Mouse (Mus musculus) hindbrain, postnatal 0 days (tissue): ENCODE data around the gene Defb29. TPM values are rescaled to one million over a fixed set of nuclear protein-coding genes. Genes with fewer than 3 reads are reported as not detected.
A peak's percentile ranks its signal among the peaks of the same experiment; 100 is the strongest.

Experiments used
- ATAC-seq: fragments of 200-750 bp; cut with Nextera tagmentation; 2 replicates; pipeline ENCODE4 v1.8.0; 2017; ENCODE audit warnings: mild to moderate bottlenecking, moderate TSS enrichment, moderate library complexity
- DNase-seq: peaks from one replicate; pipeline ENCODE4 v3.0.0-alpha.2; 2015; ENCODE audit warnings: low spot score
- H3K27ac ChIP-seq: fragments of 300-500 bp; sonication (generic); 2 replicates; pipeline ENCODE4 v1.5.1; 2014; ENCODE audit warnings: mild to moderate bottlenecking
- H3K27me3 ChIP-seq: fragments of 300-500 bp; sonication (generic); 2 replicates; pipeline ENCODE4 v1.6.1; 2014; ENCODE audit warnings: low read length, mixed read lengths; ENCODE audit not compliant: insufficient read depth
- H3K36me3 ChIP-seq: fragments of 300-500 bp; sonication (generic); 2 replicates; pipeline ENCODE4 v1.6.1; 2014; ENCODE audit warnings: low read length, mixed read lengths; ENCODE audit not compliant: insufficient read depth
- H3K4me1 ChIP-seq: fragments of 300-500 bp; sonication (generic); 2 replicates; pipeline ENCODE4 v1.6.1; 2014; ENCODE audit warnings: antibody characterized with exemption, low read length, mixed read lengths; ENCODE audit not compliant: insufficient read depth
- H3K4me2 ChIP-seq: fragments of 300-500 bp; sonication (generic); 2 replicates; pipeline ENCODE4 v1.6.1; 2014; ENCODE audit warnings: low read depth, mild to moderate bottlenecking, low read length, moderate library complexity, mixed read lengths
- H3K4me3 ChIP-seq: fragments of 300-500 bp; sonication (generic); 2 replicates; pipeline ENCODE4 v1.5.1; 2014; ENCODE audit warnings: low read length
- H3K9ac ChIP-seq: fragments of 300-500 bp; sonication (generic); replicated peaks from 2 replicates; pipeline ENCODE4 v1.6.1; 2014; ENCODE audit warnings: mild to moderate bottlenecking, low read length, moderate library complexity, mixed read lengths
- H3K9me3 ChIP-seq: fragments of 300-500 bp; sonication (generic); 2 replicates; pipeline ENCODE4 v1.6.1; 2016; ENCODE audit warnings: low read length, mixed read lengths
- CTCF ChIP-seq: IDR thresholded peaks from 2 replicates; pipeline ENCODE4 v1.5.1; 2016; ENCODE audit warnings: antibody characterized with exemption, control low read depth, low read depth
- WGBS: fragments of 180-500 bp; shearing (Covaris S2); extraction: QIAGEN DNeasy Blood & Tissue Kit; methylation state at CpG from one replicate; pipeline ENCODE4 v1.1.7; 2014; 5-methylcytosine and 5-hydroxymethylcytosine counted together
- polyA plus RNA-seq: library from polyadenylated mRNA; unstranded; fragments of >200 nt; fragmentation: Nextera tagmentation; extraction: Ambion mirVana; gene quantifications from 2 replicates; pipeline ENCODE4 v1.2.1, GENCODE M21; 2015
- total RNA-seq: library from RNA; depleted of rRNA; stranded (reverse); fragments of >200 nt; gene quantifications from 2 replicates; pipeline ENCODE4 v1.2.3, GENCODE M21; 2014; rRNA removed

The Defb29 gene
- total and polyA plus RNA-seq, 2 experiments from 2014 or later, result not detected

DNA sequence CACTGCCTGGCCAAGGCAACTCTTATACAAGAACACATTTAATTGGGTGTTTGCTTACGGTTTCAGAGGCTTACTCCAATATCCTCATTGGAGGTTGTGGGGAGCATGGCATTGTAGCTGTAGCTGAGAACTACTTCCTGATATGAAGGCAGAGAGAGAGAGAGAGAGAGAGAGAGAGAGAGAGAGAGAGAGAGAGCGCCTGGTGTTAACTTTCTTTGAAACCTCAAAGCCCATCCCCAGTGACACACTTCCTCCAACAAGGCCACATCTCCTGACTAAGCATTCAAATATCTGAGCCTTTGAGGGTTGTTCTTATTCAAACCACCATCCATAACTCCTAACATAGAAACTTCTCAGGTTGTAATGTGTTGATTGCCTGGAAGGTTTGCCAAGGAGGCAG, 35.9 kb downstream of the Defb29 start:
- TF ChIP-seq CTCF, result no peak
- no peak overlapping the region for H3K9ac ChIP-seq
- H3K27me3 ChIP-seq, result no peaks in the 10 kb centered on the region
- no peak overlapping the region for H3K27ac ChIP-seq
- H3K4me3 ChIP-seq, result no peak overlapping the region
- no peaks in the 10 kb centered on the region for H3K9me3 ChIP-seq
- DNase-seq, result no peak
- no peak overlapping the region for H3K4me2 ChIP-seq
- no peaks in the 10 kb centered on the region for H3K4me1 ChIP-seq
- WGBS, result 92% methylated on average over 2 of the region's 2 CpGs
- ATAC-seq, result no peak
- no peaks in the 10 kb centered on the region for H3K36me3 ChIP-seq

DNA sequence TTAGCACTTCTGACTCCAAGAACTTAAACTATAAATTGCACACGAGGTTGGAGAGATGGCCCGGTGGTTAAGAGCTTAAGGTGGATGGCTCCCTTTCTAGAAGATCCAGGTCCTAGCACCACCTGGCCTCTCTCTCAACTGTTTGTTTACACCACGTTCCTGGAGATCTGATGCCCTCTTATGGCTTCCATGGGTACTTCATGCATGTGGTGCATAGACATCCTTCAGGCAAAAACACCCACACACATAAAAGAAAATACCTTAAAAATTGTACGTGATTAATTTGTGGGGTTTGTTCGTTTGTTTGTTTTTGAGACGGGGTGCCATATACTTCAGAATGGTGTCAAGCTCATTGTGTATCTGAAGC, 39.1 kb downstream of the Defb29 start:
- ATAC-seq (no peak), DNase-seq (no peak)
- no peak overlapping the region for H3K27ac ChIP-seq
- no peak overlapping the region for H3K4me3 ChIP-seq
- no peaks in the 10 kb centered on the region for H3K4me1 ChIP-seq
- H3K9me3 ChIP-seq, result no peaks in the 10 kb centered on the region
- H3K36me3 ChIP-seq, result no peaks in the 10 kb centered on the region
- H3K4me2 ChIP-seq, result no peak overlapping the region
- no peaks in the 10 kb centered on the region for H3K27me3 ChIP-seq
- TF ChIP-seq CTCF, result 0 out of 2 replicates have a peak, but pooled peaks have one; percentile 11
- H3K9ac ChIP-seq, result no peak overlapping the region
- WGBS, result 83% methylated on average over 6 of the region's 6 CpGs

DNA sequence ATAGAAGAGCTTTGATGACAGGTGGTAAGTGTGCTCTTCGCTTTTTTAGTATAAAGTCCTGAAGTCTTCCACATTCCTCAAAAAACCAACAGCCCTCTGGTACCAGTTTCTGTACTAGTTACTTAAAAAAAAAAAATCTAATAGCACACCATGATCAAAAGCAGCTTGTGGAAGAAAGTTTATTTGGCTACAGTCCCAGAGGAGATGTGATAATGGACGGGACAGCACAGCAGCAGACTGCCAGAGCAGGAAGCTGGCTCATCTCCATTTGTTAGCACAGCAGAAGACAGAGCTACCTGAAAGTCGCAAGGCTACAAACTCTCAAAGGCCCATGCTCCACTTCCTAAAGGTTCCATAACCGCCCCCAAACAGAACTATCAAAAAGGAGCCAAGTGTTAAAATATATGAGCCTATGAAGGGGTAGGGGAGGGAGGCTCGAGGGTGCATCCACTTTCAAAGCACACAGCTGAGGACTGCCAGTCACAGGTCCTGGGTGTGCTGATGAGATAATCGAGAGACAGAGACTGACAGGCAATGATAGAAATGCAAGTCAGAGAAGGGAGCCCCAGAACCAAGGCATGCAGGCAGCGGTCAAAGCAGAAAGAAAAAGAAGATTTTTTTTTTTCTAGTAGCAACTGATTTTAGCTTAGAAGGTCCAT, 39.6 kb downstream of the Defb29 start:
- no peak overlapping the region for H3K4me3 ChIP-seq
- H3K9me3 ChIP-seq, result no peaks in the 10 kb centered on the region
- 69% methylated on average over 7 of the region's 7 CpGs for WGBS
- no peak for TF ChIP-seq CTCF
- DNase-seq (no peak), ATAC-seq (no peak)
- H3K27me3 ChIP-seq, result no peaks in the 10 kb centered on the region
- no peaks in the 10 kb centered on the region for H3K36me3 ChIP-seq
- no peak overlapping the region for H3K4me2 ChIP-seq
- no peak overlapping the region for H3K9ac ChIP-seq
- no peak overlapping the region for H3K27ac ChIP-seq
- H3K4me1 ChIP-seq, result no peaks in the 10 kb centered on the region

- DNase-seq (no peak), ATAC-seq (no peak)
- no peak overlapping the region for H3K27ac ChIP-seq
- 75% methylated on average over 6 of the region's 6 CpGs for WGBS
- H3K9me3 ChIP-seq, result no peaks in the 10 kb centered on the region
- H3K4me3 ChIP-seq, result no peak overlapping the region
- H3K4me1 ChIP-seq, result no peaks in the 10 kb centered on the region
- H3K27me3 ChIP-seq, result no peaks in the 10 kb centered on the region
- no peak overlapping the region for H3K9ac ChIP-seq
- H3K4me2 ChIP-seq, result no peak overlapping the region
- TF ChIP-seq CTCF, result no peak
- no peaks in the 10 kb centered on the region for H3K36me3 ChIP-seq
Measured at GRCm38 (mm10) chr2:152498020-152498419, 41.9 kb downstream of the Defb29 start.

GRCm38 (mm10) chr2:152493151-152493550, 46.7 kb downstream of the Defb29 start:
- no peak overlapping the region for H3K9ac ChIP-seq
- H3K4me3 ChIP-seq, result no peak overlapping the region
- no peaks in the 10 kb centered on the region for H3K4me1 ChIP-seq
- no peaks in the 10 kb centered on the region for H3K36me3 ChIP-seq
- TF ChIP-seq CTCF, result peak; percentile 8; the same call in 1 of the 2 replicates
- 73% methylated on average over 6 of the region's 6 CpGs for WGBS
- no peaks in the 10 kb centered on the region for H3K27me3 ChIP-seq
- no peak overlapping the region for H3K4me2 ChIP-seq
- ATAC-seq, result no peak
- no peaks in the 10 kb centered on the region for H3K9me3 ChIP-seq
- no peak overlapping the region for H3K27ac ChIP-seq
- DNase-seq, result no peak

DNA sequence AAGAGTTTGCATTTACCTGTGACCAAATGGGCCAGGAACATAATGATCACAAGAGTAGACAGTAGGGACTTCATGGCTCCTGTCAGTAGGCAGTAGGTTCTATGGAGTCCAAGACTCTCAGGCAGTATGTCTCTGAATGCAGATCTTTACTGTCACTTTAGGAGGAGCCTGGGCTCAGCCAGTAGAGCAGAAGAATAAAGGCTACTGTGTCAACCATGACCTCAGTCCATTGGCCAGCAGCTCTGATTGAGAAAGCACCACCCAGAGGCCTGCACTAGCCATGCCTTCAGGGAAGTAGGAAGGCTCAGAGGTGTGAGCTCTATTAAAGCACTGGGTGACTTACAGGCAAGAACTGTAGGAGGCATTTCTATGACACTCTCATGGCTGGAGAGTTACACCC, 49.9 kb downstream of the Defb29 start, which contains the start of gene Defb22:
Gene Defb22 (minus strand): TSS at position 101 of the 400 bp plus-strand sequence.
- H3K9ac ChIP-seq, result no peak within 1 kb of the TSS
- DNase-seq (no peak), ATAC-seq (no peak)
- no peak within 1 kb of the TSS for H3K27ac ChIP-seq
- no peak within 1 kb of the TSS for H3K4me3 ChIP-seq
- no peak within 1 kb of the TSS for H3K4me2 ChIP-seq
- H3K36me3 ChIP-seq, result no peaks in the 10 kb centered on the region
- H3K27me3 ChIP-seq, result no peaks in the 10 kb centered on the region
- H3K9me3 ChIP-seq, result no peaks in the 10 kb centered on the region
- no peak for TF ChIP-seq CTCF
- H3K4me1 ChIP-seq, result no peaks in the 10 kb centered on the region

Other genes starting within 250 kb of the Defb29 start
- gene Tbc1d20, start 246.3 kb downstream of the Defb29 start, total RNA-seq, result 44.5 and 48.8 TPM in 2 replicates
- gene Tbc1d20, start 246.3 kb downstream of the Defb29 start, polyA plus RNA-seq, result 27.5 and 27.7 TPM in 2 replicates
- 119 and 135 TPM in 2 replicates for gene Rbck1, start 207.4 kb downstream of the Defb29 start, total RNA-seq
- 77.9 and 81.6 TPM in 2 replicates for gene Rbck1, start 207.4 kb downstream of the Defb29 start, polyA plus RNA-seq
- 2.5 and 4.2 TPM in 2 replicates for gene Trib3, start 196.1 kb downstream of the Defb29 start, total RNA-seq
- gene Trib3, start 196.1 kb downstream of the Defb29 start, polyA plus RNA-seq, result 2.7 and 3.4 TPM in 2 replicates
- 64.5 and 72.2 TPM in 2 replicates for gene Nrsn2, start 163.5 kb downstream of the Defb29 start, total RNA-seq
- 83.8 and 91.3 TPM in 2 replicates for gene Nrsn2, start 163.5 kb downstream of the Defb29 start, polyA plus RNA-seq
- gene Sox12, start 142.0 kb downstream of the Defb29 start, total RNA-seq, result 49.7 and 50.2 TPM in 2 replicates
- 9.7 and 10.1 TPM in 2 replicates for gene Sox12, start 142.0 kb downstream of the Defb29 start, polyA plus RNA-seq
- 17.4 TPM in 2 replicates for gene Zcchc3, start 125.1 kb downstream of the Defb29 start, total RNA-seq
- gene Zcchc3, start 125.1 kb downstream of the Defb29 start, polyA plus RNA-seq, result 15.8 and 16.1 TPM in 2 replicates
- gene 6820408C15Rik, start 124.5 kb downstream of the Defb29 start, total RNA-seq, result 2.3 and 3.9 TPM in 2 replicates
- gene 6820408C15Rik, start 124.5 kb downstream of the Defb29 start, polyA plus RNA-seq, result 3.6 and 4.0 TPM in 2 replicates
- gene Defb23, start 75.5 kb downstream of the Defb29 start, total RNA-seq, result not detected in 2 replicates
- not detected in 2 replicates for gene Defb23, start 75.5 kb downstream of the Defb29 start, polyA plus RNA-seq
- gene Defb20, start 63.0 kb downstream of the Defb29 start, total RNA-seq, result not detected in 2 replicates
- gene Defb20, start 63.0 kb downstream of the Defb29 start, polyA plus RNA-seq, result not detected in 2 replicates
- gene Defb22, start 50.0 kb downstream of the Defb29 start, total RNA-seq, result not detected in 2 replicates
- gene Defb22, start 50.0 kb downstream of the Defb29 start, polyA plus RNA-seq, result not detected in 2 replicates
- gene Defb26, start 28.4 kb downstream of the Defb29 start, total RNA-seq, result not detected in 2 replicates
- not detected in 2 replicates for gene Defb26, start 28.4 kb downstream of the Defb29 start, polyA plus RNA-seq
- not detected in 2 replicates for gene Defb28, start 21.8 kb downstream of the Defb29 start, total RNA-seq
- not detected in 2 replicates for gene Defb28, start 21.8 kb downstream of the Defb29 start, polyA plus RNA-seq
- not detected in 2 replicates for gene Gm17416, start 29.2 kb upstream of the Defb29 start, total RNA-seq
- not detected in 2 replicates for gene Gm17416, start 29.2 kb upstream of the Defb29 start, polyA plus RNA-seq
- gene Defb21, start 32.6 kb upstream of the Defb29 start, total RNA-seq, result not detected in 2 replicates
- gene Defb21, start 32.6 kb upstream of the Defb29 start, polyA plus RNA-seq, result not detected in 2 replicates
- gene Defb19, start 40.2 kb upstream of the Defb29 start, total RNA-seq, result not detected in 2 replicates
- gene Defb19, start 40.2 kb upstream of the Defb29 start, polyA plus RNA-seq, result not detected in 2 replicates
- gene Defb45, start 59.3 kb upstream of the Defb29 start, total RNA-seq, result not detected in 2 replicates
- gene Defb45, start 59.3 kb upstream of the Defb29 start, polyA plus RNA-seq, result not detected in 2 replicates
- not detected in 2 replicates for gene Defb36, start 64.2 kb upstream of the Defb29 start, total RNA-seq
- gene Defb36, start 64.2 kb upstream of the Defb29 start, polyA plus RNA-seq, result not detected in 2 replicates
- not detected in 2 replicates for gene Defb25, start 83.0 kb upstream of the Defb29 start, total RNA-seq
- not detected in 2 replicates for gene Defb25, start 83.0 kb upstream of the Defb29 start, polyA plus RNA-seq
- 1.0 and 1.1 TPM in 2 replicates for gene Rem1, start 86.9 kb upstream of the Defb29 start, total RNA-seq
- gene Rem1, start 86.9 kb upstream of the Defb29 start, polyA plus RNA-seq, result 0.57 and 0.65 TPM in 2 replicates
- 182 and 196 TPM in 2 replicates for gene H13, start 129.4 kb upstream of the Defb29 start, total RNA-seq
- gene H13, start 129.4 kb upstream of the Defb29 start, polyA plus RNA-seq, result 162 and 163 TPM in 2 replicates
- gene Mcts2, start 146.9 kb upstream of the Defb29 start, total RNA-seq, result 9.0 and 14.0 TPM in 2 replicates
- 29.4 and 31.2 TPM in 2 replicates for gene Mcts2, start 146.9 kb upstream of the Defb29 start, polyA plus RNA-seq
- gene Id1, start 196.2 kb upstream of the Defb29 start, total RNA-seq, result 142 and 198 TPM in 2 replicates
- gene Id1, start 196.2 kb upstream of the Defb29 start, polyA plus RNA-seq, result 99.3 and 104 TPM in 2 replicates
- 2.1 and 7.1 TPM in 2 replicates for gene Cox4i2, start 214.1 kb upstream of the Defb29 start, total RNA-seq
- 4.8 and 6.1 TPM in 2 replicates for gene Cox4i2, start 214.1 kb upstream of the Defb29 start, polyA plus RNA-seq